8 mouse cellular contexts compared by ENCODE assay signal in the genomic region with DNA sequence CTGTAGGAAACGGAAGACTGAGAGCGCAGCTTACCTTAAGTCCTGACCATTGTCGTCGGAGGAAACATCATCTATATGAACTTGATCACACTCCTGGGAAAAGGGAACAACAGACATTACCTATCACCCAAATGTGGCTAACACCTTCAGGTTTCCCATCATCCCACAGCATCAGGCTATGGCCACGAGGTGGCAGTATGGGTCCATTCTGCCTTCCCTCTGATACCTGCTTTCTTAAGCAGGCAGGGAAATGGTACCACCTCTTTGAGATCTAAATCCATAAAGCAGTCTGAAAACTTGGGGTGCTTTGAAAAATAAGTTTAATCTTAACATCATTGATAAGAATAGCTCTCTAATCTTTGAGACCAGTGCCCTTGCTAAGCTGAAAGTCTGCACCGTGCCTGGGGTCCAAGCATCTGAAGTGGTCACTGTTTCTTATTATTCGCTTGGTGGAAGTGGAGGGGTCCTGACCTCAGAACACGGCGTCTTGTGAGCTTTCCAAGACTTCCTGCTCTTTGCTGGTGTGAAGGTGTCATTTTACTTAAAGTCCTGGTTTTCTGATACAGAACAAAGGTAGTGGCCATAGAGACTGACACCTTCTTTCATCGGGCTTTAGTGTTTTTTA.
A peak's percentile ranks its signal among the peaks of the same experiment; 100 is the strongest.
DNase-seq lines count a peak whose midpoint lies in the region; ATAC-seq and TF ChIP-seq lines count a peak whose summit lies in the region.

No protein-coding gene starts in this region.

- no peaks in the 10 kb centered on the region for H3K9me3 ChIP-seq in E14TG2a.4 (ENCODE audit: low read length)
- H3K9me3 ChIP-seq in embryonic facial prominence, embryonic 11.5 days (replicated peaks; ENCODE audit: control insufficient read depth, low read length), result no peaks in the 10 kb centered on the region
- H3K9me3 ChIP-seq in liver, embryonic 16.5 days (replicated peaks; ENCODE audit: control insufficient read depth, low read length), result no peaks in the 10 kb centered on the region

- H3K27ac ChIP-seq in embryonic facial prominence, embryonic 11.5 days (replicated peaks; ENCODE audit: low read depth, low read length), result no peak overlapping the region
- H3K27ac ChIP-seq in heart, adult 2 months, result no peak overlapping the region
- no peak overlapping the region for H3K27ac ChIP-seq in liver, embryonic 16.5 days (ENCODE audit: low read length)

- H3K9ac ChIP-seq in embryonic facial prominence, embryonic 11.5 days (replicated peaks; ENCODE audit: low read length), result no peak overlapping the region
- H3K9ac ChIP-seq in heart, adult 2 months (ENCODE audit: low read depth, low read length), result no peak overlapping the region
- no peak overlapping the region for H3K9ac ChIP-seq in liver, embryonic 16.5 days (ENCODE audit: low read depth, low read length)

- intact Hi-C loops in heart, adult 2 months (cut with DNase I), result loop anchor here (1.0 to 5.0 kb wide), 3 partner anchors 286 to 660 kb away; no protein-coding TSS in a partner anchor

- TF ChIP-seq CTCF in E14TG2a.4 (conservative IDR thresholded peaks at IDR 0.05; ENCODE audit: low read length), result peak; percentile 89
- peak; percentile 96 for TF ChIP-seq CTCF in heart, adult 2 months (IDR thresholded peaks at IDR 0.05)

- H3K79me2 ChIP-seq in heart, adult 2 months (replicated peaks; ENCODE audit: control insufficient read depth, insufficient read depth, low read length), result no peaks in the 10 kb centered on the region

- no peak overlapping the region for H3K4me2 ChIP-seq in embryonic facial prominence, embryonic 11.5 days (ENCODE audit: low read depth, low read length)
- peak overlapping the region; percentile 38 for H3K4me2 ChIP-seq in liver, embryonic 16.5 days (ENCODE audit: low read depth, low read length)

- DNase-seq in adrenal gland, postnatal 4 days (ENCODE audit: low spot score in 2 of 2), result peak; percentile 22 to 42
- DNase-seq in embryonic facial prominence, embryonic 11.5 days (ENCODE audit: low spot score), result peak; percentile 86
- peak; percentile 40 to 72 for DNase-seq in heart, adult 2 months
- DNase-seq in layer of hippocampus, adult 18-20 months (ENCODE audit: low spot score in 2 of 2), result peak; percentile 56 to 87
- DNase-seq in ovary, postnatal 14 days (ENCODE audit: low spot score), result peak; percentile 65
- DNase-seq in thymus, postnatal 4 days, result peak; percentile 75

- WGBS in embryonic facial prominence, embryonic 11.5 days, result 32% methylated on average over 10 of the region's 10 CpGs
- WGBS in heart, adult 2 months, result 42% methylated on average over 10 of the region's 10 CpGs
- 41% methylated on average over 10 of the region's 10 CpGs for WGBS in liver, embryonic 16.5 days (ENCODE audit: insufficient replicate concordance)

- H3K4me1 ChIP-seq in E14TG2a.4 (replicated peaks; ENCODE audit: low read depth, low read length), result no peaks in the 10 kb centered on the region
- no peaks in the 10 kb centered on the region; the same call in 1 of the 2 replicates for H3K4me1 ChIP-seq in embryonic facial prominence, embryonic 11.5 days (ENCODE audit: control insufficient read depth, insufficient read depth, low read length)
- H3K4me1 ChIP-seq in heart, adult 2 months (ENCODE audit: control insufficient read depth, insufficient read depth, low read length), result no peaks in the 10 kb centered on the region
- H3K4me1 ChIP-seq in liver, embryonic 16.5 days (ENCODE audit: control insufficient read depth, low read depth, low read length), result no peaks in the 10 kb centered on the region

- TF ChIP-seq POLR2A in heart, adult 2 months (IDR thresholded peaks at IDR 0.05; ENCODE audit: insufficient read depth, low read depth, low read length), result no peak

- no peak overlapping the region for H3K4me3 ChIP-seq in E14TG2a.4 (replicated peaks; ENCODE audit: low read length)
- no peak overlapping the region for H3K4me3 ChIP-seq in embryonic facial prominence, embryonic 11.5 days (ENCODE audit: low read depth, low read length)
- no peak overlapping the region for H3K4me3 ChIP-seq in heart, adult 2 months
- H3K4me3 ChIP-seq in liver, embryonic 16.5 days (ENCODE audit: low read depth, low read length), result no peak overlapping the region

- no peak for ATAC-seq in embryonic facial prominence, embryonic 11.5 days (replicated peaks; ENCODE audit: insufficient number of reproducible peaks, low FRiP score, low TSS enrichment, low read depth)
- 0 out of 2 replicates have a peak, but pooled peaks have one; percentile 53 for ATAC-seq in liver, embryonic 16.5 days (ENCODE audit: low read depth)

- no peaks in the 10 kb centered on the region for H3K36me3 ChIP-seq in E14TG2a.4 (ENCODE audit: insufficient read depth, low read length)
- H3K36me3 ChIP-seq in embryonic facial prominence, embryonic 11.5 days (replicated peaks; ENCODE audit: control insufficient read depth, insufficient read depth, low read depth, low read length), result no peaks in the 10 kb centered on the region
- no peaks in the 10 kb centered on the region for H3K36me3 ChIP-seq in heart, adult 2 months (ENCODE audit: control insufficient read depth, insufficient read depth, low read length)
- H3K36me3 ChIP-seq in liver, embryonic 16.5 days (ENCODE audit: control insufficient read depth, insufficient read depth), result no peaks in the 10 kb centered on the region

- H3K27me3 ChIP-seq in E14TG2a.4 (ENCODE audit: insufficient read depth, low read length), result no peaks in the 10 kb centered on the region
- H3K27me3 ChIP-seq in embryonic facial prominence, embryonic 11.5 days (ENCODE audit: control insufficient read depth, insufficient read depth, low read length), result no peaks in the 10 kb centered on the region
- no peaks in the 10 kb centered on the region for H3K27me3 ChIP-seq in heart, adult 2 months (ENCODE audit: control insufficient read depth, insufficient read depth, low read length)
- no peaks in the 10 kb centered on the region for H3K27me3 ChIP-seq in liver, embryonic 16.5 days (ENCODE audit: control insufficient read depth, insufficient read depth, low read depth, low read length)

- TF ChIP-seq EP300 in heart, adult 2 months (IDR thresholded peaks at IDR 0.05; ENCODE audit: insufficient read depth, low read depth, low read length), result 0 out of 2 replicates have a peak, but pooled peaks have one; percentile 44

Comparison
In these comparisons a context has a peak if more than half of its experiments do, and no peak if none do; other contexts are left out.
1. DNase-seq: peak in every context shown above with its lines; median percentile 86 in embryonic facial prominence, embryonic 11.5 days; 75 in thymus, postnatal 4 days; 72 in layer of hippocampus, adult 18-20 months; 65 in ovary, postnatal 14 days; 56 in heart, adult 2 months; 32 in adrenal gland, postnatal 4 days.